Mouse (Mus musculus): ENCODE results near the gene Vmn1r24. TPM values are rescaled to one million over a fixed set of nuclear protein-coding genes. Genes with fewer than 3 reads are reported as not detected.
"Not testable (repeated sequence)": the region's sequence is repeated elsewhere in the genome, so short reads cannot be mapped to it uniquely, and the experiment has no call there.

The Vmn1r24 gene
- total RNA-seq (2017), result not detected in 2 replicates

- ATAC-seq (replicated peaks; ENCODE audit: low read depth, poor library complexity, severe bottlenecking), result not testable (repeated sequence)
Observed at GRCm38 (mm10) chr6:57961403-57961802, at the start of gene Vmn1r24. TSS of gene Vmn1r24 (minus strand) at chr6:57961503.

- no peak for ATAC-seq (replicated peaks; ENCODE audit: low read depth, poor library complexity, severe bottlenecking)
Observed at GRCm38 (mm10) chr6:57980710-57981109, 19.4 kb upstream of the Vmn1r24 start, which contains the start of gene Vmn1r25. TSS of gene Vmn1r25 (minus strand) at chr6:57980810.

GRCm38 (mm10) chr6:57926738-57927137 is 34.6 kb downstream of the Vmn1r24 start, which contains the start of gene Vmn1r23:
TSS of gene Vmn1r23 (minus strand) at chr6:57926838.
- ATAC-seq (replicated peaks; ENCODE audit: low read depth, poor library complexity, severe bottlenecking), result no peak

GRCm38 (mm10) chr6:57907928-57908327 is 53.4 kb downstream of the Vmn1r24 start, which contains the start of gene Vmn1r22:
TSS of gene Vmn1r22 (minus strand) at chr6:57908028.
- no peak for ATAC-seq (replicated peaks; ENCODE audit: low read depth, poor library complexity, severe bottlenecking)

Other genes with a start within 250 kb of the Vmn1r24 start
- gene Vopp1, start 136.3 kb downstream of the Vmn1r24 start, total RNA-seq (2017), result 22.8 and 26.0 TPM in 2 replicates
- not detected in 2 replicates for gene Vmn1r21, start 111.2 kb downstream of the Vmn1r24 start, total RNA-seq (2017)
- not detected in 2 replicates for gene Vmn1r22, start 53.5 kb downstream of the Vmn1r24 start, total RNA-seq (2017)
- not detected in 2 replicates for gene Vmn1r23, start 34.7 kb downstream of the Vmn1r24 start, total RNA-seq (2017)
- gene Vmn1r25, start 19.3 kb upstream of the Vmn1r24 start, total RNA-seq (2017), result not detected in 2 replicates
- gene Vmn1r26, start 53.7 kb upstream of the Vmn1r24 start, total RNA-seq (2017), result not detected in 2 replicates